Mouse (Mus musculus) ovary, postnatal 36 days (tissue): ENCODE measurements around the gene Gm8246.
"Not testable (repeated sequence)": the region's sequence is repeated elsewhere in the genome, so short reads cannot be mapped to it uniquely, and the experiment has no call there.

ENCODE experiments used
- DNase-seq: peaks from one replicate; pipeline ENCODE4 v3.0.0; 2022; ENCODE audit warnings: low spot score, mixed read lengths

The Gm8246 gene

DNA sequence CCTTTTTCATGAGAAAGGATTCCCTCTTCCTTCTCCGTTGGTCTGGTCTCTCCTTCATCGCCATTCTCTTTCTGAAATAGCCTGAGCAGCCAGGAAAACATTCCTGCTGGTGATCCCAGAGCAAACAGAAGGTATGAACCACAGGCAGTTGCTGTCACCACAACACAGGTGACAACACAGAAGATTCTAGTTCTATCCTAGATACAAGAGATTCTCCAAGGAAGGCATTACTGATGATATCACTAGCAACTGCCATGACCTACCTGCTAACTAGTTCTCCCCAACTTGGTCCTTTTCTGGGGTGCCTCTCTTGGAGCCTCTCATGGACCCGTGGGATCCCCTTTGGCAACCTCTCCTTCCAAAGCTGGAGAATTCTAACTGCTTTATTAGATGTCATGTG, at the start of gene Gm8246:
TSS of gene Gm8246 (minus strand) at position 101 of the 400 bp plus-strand sequence.
- not testable (repeated sequence) for DNase-seq

- DNase-seq: not testable (repeated sequence)
Measured at GRCm38 (mm10) chr14:5501374-5501773, 23.7 kb upstream of the Gm8246 start, which contains the start of gene Gm3488. Gene Gm3488 (plus strand): TSS chr14:5501674.

GRCm38 (mm10) chr14:5483907-5484306, 6.3 kb upstream of the Gm8246 start, which contains the start of gene Gm3187:
Gene Gm3187 (plus strand): TSS chr14:5484207.
- DNase-seq: not testable (repeated sequence)

GRCm38 (mm10) chr14:5460469-5460868, 17.2 kb downstream of the Gm8246 start:
- not testable (repeated sequence) for DNase-seq

- DNase-seq: not testable (repeated sequence)
Measured at GRCm38 (mm10) chr14:5455367-5455766, 22.3 kb downstream of the Gm8246 start, which contains the start of gene Gm3194. Gene Gm3194 (minus strand): TSS chr14:5455467.
